Comparison of ENCODE assay signal across 11 mouse cellular contexts in genomic region chr1:128405041-128405481, GRCm38 (mm10). TPM values are rescaled to one million over a fixed set of nuclear protein-coding genes. Genes with fewer than 3 reads are reported as not detected.
DNase-seq lines count a peak whose midpoint lies in the region; ATAC-seq and TF ChIP-seq lines count a peak whose summit lies in the region.
"Had no signal": no experiment of that assay in that cellular context is flagged by ENCODE, and none has a peak within 500 bp of the region (broad histone marks: within the 10 kb centered on the region; RNA-seq: fewer than 3 reads in every experiment).

No protein-coding gene starts in this region.

- no peak overlapping the region for H3K4me3 ChIP-seq in kidney, postnatal 0 days (replicated peaks; ENCODE audit: low read depth, low read length)
- H3K4me3 ChIP-seq in forebrain, postnatal 0 days (ENCODE audit: low read depth, low read length) = no peak overlapping the region
- no peak overlapping the region for H3K4me3 ChIP-seq in midbrain, embryonic 13.5 days (replicated peaks)
- H3K4me3 ChIP-seq: limb, embryonic 13.5 days; myocyte had no signal

- TF ChIP-seq CTCF in kidney, postnatal 0 days (IDR thresholded peaks at IDR 0.05; ENCODE audit: low read depth) = no peak
- TF ChIP-seq CTCF in brain, embryonic 14.5 days (IDR thresholded peaks at IDR 0.05; ENCODE audit: borderline replicate concordance, extremely low read depth, insufficient read depth, insufficient read length) = no peak
- no peak for TF ChIP-seq CTCF in forebrain, postnatal 0 days (IDR thresholded peaks at IDR 0.05; ENCODE audit: low read depth)

- DNase-seq in kidney, postnatal 0 days (ENCODE audit: low spot score) = peak; percentile 26
- no peak for DNase-seq in kidney, postnatal 25 days
- peak; percentile 96 for DNase-seq in brain, embryonic 14.5 days (ENCODE audit: low read depth)
- DNase-seq in forebrain, postnatal 0 days = peak; percentile 62
- no peak for DNase-seq in adrenal gland, postnatal 36 days
- no peak for DNase-seq in layer of hippocampus, postnatal 25 days (ENCODE audit: extremely low spot score in 1 of 2, low spot score in 1 of 2)
- no peak for DNase-seq in heart, postnatal 4 days
- DNase-seq: heart, postnatal 14 days had no signal

- no peak overlapping the region for H3K4me2 ChIP-seq in kidney, postnatal 0 days (ENCODE audit: low read length)
- H3K4me2 ChIP-seq in forebrain, postnatal 0 days (ENCODE audit: low read depth) = no peak overlapping the region
- H3K4me2 ChIP-seq in midbrain, embryonic 13.5 days (replicated peaks) = no peak overlapping the region
- H3K4me2 ChIP-seq: limb, embryonic 13.5 days had no signal

- H3K4me1 ChIP-seq in kidney, postnatal 0 days (replicated peaks; ENCODE audit: insufficient read depth, low read length) = 0 out of 2 replicates have a peak, but pooled peaks cover 4% of the 10 kb centered on the region
- no peaks in the 10 kb centered on the region for H3K4me1 ChIP-seq in forebrain, postnatal 0 days (ENCODE audit: insufficient read depth)
- H3K4me1 ChIP-seq in midbrain, embryonic 13.5 days (replicated peaks) = peaks cover 37% of the 10 kb centered on the region
- H3K4me1 ChIP-seq: limb, embryonic 13.5 days had no signal

- H3K9ac ChIP-seq in kidney, postnatal 0 days (ENCODE audit: low read depth, low read length) = no peak overlapping the region
- no peak overlapping the region for H3K9ac ChIP-seq in forebrain, postnatal 0 days
- no peak overlapping the region for H3K9ac ChIP-seq in midbrain, embryonic 13.5 days (replicated peaks)
- H3K9ac ChIP-seq: limb, embryonic 13.5 days had no signal

- H3K9me3 ChIP-seq in kidney, postnatal 0 days (replicated peaks; ENCODE audit: low read length) = no peaks in the 10 kb centered on the region
- H3K9me3 ChIP-seq in forebrain, postnatal 0 days (ENCODE audit: low read length) = no peaks in the 10 kb centered on the region
- no peaks in the 10 kb centered on the region for H3K9me3 ChIP-seq in midbrain, embryonic 13.5 days
- H3K9me3 ChIP-seq: limb, embryonic 13.5 days had no signal

- no peak for ATAC-seq in kidney, postnatal 0 days (replicated peaks; ENCODE audit: low FRiP score, low read depth)
- ATAC-seq in forebrain, postnatal 0 days = peak; percentile 92
- ATAC-seq in midbrain, embryonic 13.5 days = peak; percentile 87

- no peaks in the 10 kb centered on the region for H3K27me3 ChIP-seq in kidney, postnatal 0 days (ENCODE audit: insufficient read depth, low read length)
- H3K27me3 ChIP-seq in forebrain, postnatal 0 days (ENCODE audit: insufficient read depth, low read length) = no peaks in the 10 kb centered on the region
- H3K27me3 ChIP-seq in midbrain, embryonic 13.5 days = no peaks in the 10 kb centered on the region
- H3K27me3 ChIP-seq: limb, embryonic 13.5 days had no signal

- peaks cover 3% of the 10 kb centered on the region; the same call in 1 of the 2 replicates for H3K36me3 ChIP-seq in kidney, postnatal 0 days (ENCODE audit: insufficient read depth, low read length)
- H3K36me3 ChIP-seq in forebrain, postnatal 0 days (ENCODE audit: insufficient read depth) = no peaks in the 10 kb centered on the region
- peaks cover 3% of the 10 kb centered on the region; the same call in 1 of the 2 replicates for H3K36me3 ChIP-seq in midbrain, embryonic 13.5 days

- no peak overlapping the region for H3K27ac ChIP-seq in kidney, postnatal 0 days
- H3K27ac ChIP-seq in forebrain, postnatal 0 days (ENCODE audit: low read depth, low read length) = 0 out of 2 replicates have a peak overlapping the region, but pooled peaks have one; percentile 42
- peak overlapping the region; percentile 53 for H3K27ac ChIP-seq in midbrain, embryonic 13.5 days
- H3K27ac ChIP-seq: limb, embryonic 13.5 days had no signal

- 53% methylated on average over 2 of the region's 2 CpGs for WGBS in kidney, postnatal 0 days
- 3% methylated on average over 2 of the region's 2 CpGs for WGBS in forebrain, postnatal 0 days
- 7% methylated on average over 2 of the region's 2 CpGs for WGBS in midbrain, embryonic 13.5 days

- TF ChIP-seq POLR2A in brain, embryonic 14.5 days (IDR thresholded peaks at IDR 0.05; ENCODE audit: borderline replicate concordance, extremely low read depth, insufficient read depth, insufficient read length, poor library complexity, severe bottlenecking) = no peak

RNA-seq across cellular contexts. Expression of gene Dars, which starts 12.1 kb away (rescaled TPM):
- polyA plus RNA-seq in kidney, postnatal 0 days (2015; fragmentation: Nextera tagmentation; extraction: Ambion mirVana) = 142 and 143 TPM in 2 replicates
- 47.7 and 55.3 TPM in 2 replicates for polyA plus RNA-seq in brain, embryonic 14.5 days (2012; rRNA removed)
- total RNA-seq in forebrain, postnatal 0 days (2014; rRNA removed) = 90.4 and 101 TPM in 2 replicates
- 128 and 130 TPM in 2 replicates for polyA plus RNA-seq in forebrain, postnatal 0 days (2015; fragmentation: Nextera tagmentation; extraction: Ambion mirVana)
- 136 and 140 TPM in 2 replicates for polyA plus RNA-seq in midbrain, embryonic 13.5 days (2015; fragmentation: Nextera tagmentation; extraction: Ambion mirVana)
- total RNA-seq in adrenal gland, postnatal 36 days (2021) = 100 to 1,000 TPM in 1 of 2 experiments, 10 to 100 TPM in 1; 80.6 to 105 TPM
- total RNA-seq in layer of hippocampus, postnatal 25 days (2021) = 10 to 100 TPM; 68.7 to 70.1 TPM
- 10 to 100 TPM; 56.5 to 57.8 TPM for total RNA-seq in heart, postnatal 4 days (2021)

RNA-seq across cellular contexts. Expression of gene Mcm6, which starts 45.6 kb away (rescaled TPM):
- polyA plus RNA-seq in kidney, postnatal 0 days (2015; fragmentation: Nextera tagmentation; extraction: Ambion mirVana) = 126 and 149 TPM in 2 replicates
- 60.3 and 70.2 TPM in 2 replicates for polyA plus RNA-seq in brain, embryonic 14.5 days (2012; rRNA removed)
- total RNA-seq in forebrain, postnatal 0 days (2014; rRNA removed) = 33.7 and 52.4 TPM in 2 replicates
- polyA plus RNA-seq in forebrain, postnatal 0 days (2015; fragmentation: Nextera tagmentation; extraction: Ambion mirVana) = 35.2 and 40.5 TPM in 2 replicates
- polyA plus RNA-seq in midbrain, embryonic 13.5 days (2015; fragmentation: Nextera tagmentation; extraction: Ambion mirVana) = 93.8 and 94.1 TPM in 2 replicates
- total RNA-seq in adrenal gland, postnatal 36 days (2021) = 10 to 100 TPM; 25.4 to 27.2 TPM
- 10 to 100 TPM; 16.6 to 17.5 TPM for total RNA-seq in layer of hippocampus, postnatal 25 days (2021)
- total RNA-seq in heart, postnatal 4 days (2021) = 10 to 100 TPM; 85.0 to 85.3 TPM

Comparison
In these comparisons a context has a peak if more than half of its experiments do, and no peak if none do; other contexts are left out.
1. DNase-seq: peak in kidney, postnatal 0 days (single experiment), brain, embryonic 14.5 days (single experiment) and forebrain, postnatal 0 days (single experiment); none in kidney, postnatal 25 days (0 of 2), adrenal gland, postnatal 36 days (0 of 2), layer of hippocampus, postnatal 25 days (0 of 2) and heart, postnatal 4 days (single experiment).